ENCODE assay signal across 8 mouse cellular contexts in genomic region chr8:117772126-117772525, GRCm38 (mm10). TPM values are rescaled to one million over a fixed set of nuclear protein-coding genes. Genes with fewer than 3 reads are reported as not detected.
DNase-seq lines count a peak whose midpoint lies in the region; ATAC-seq lines count a peak whose summit lies in the region.

No protein-coding gene starts in this region.

- peak; percentile 33 to 39 for DNase-seq in B cell, adult 2 months
- peak; percentile 71 for DNase-seq in MEL-GATA-1-ER (ENCODE audit: extremely low read depth, low read depth)
- DNase-seq in embryo, embryonic 9.5 days (ENCODE audit: extremely low spot score), result peak; percentile 35
- peak; percentile 42 for DNase-seq in splenic B cell, adult 2 months (ENCODE audit: low read depth, low spot score)
- no peak for DNase-seq in Muller cell, postnatal 12 days (ENCODE audit: inconsistent ontology term)

- H3K4me1 ChIP-seq in intestine, embryonic 16.5 days (ENCODE audit: control insufficient read depth, insufficient read depth, low read length), result no peaks in the 10 kb centered on the region
- no peaks in the 10 kb centered on the region for H3K4me1 ChIP-seq in intestine, embryonic 15.5 days (replicated peaks)
- H3K4me1 ChIP-seq in liver, embryonic 12.5 days, result peaks cover 43% of the 10 kb centered on the region

- H3K27me3 ChIP-seq in intestine, embryonic 16.5 days (replicated peaks; ENCODE audit: control insufficient read depth, insufficient read depth, low read length), result no peaks in the 10 kb centered on the region
- H3K27me3 ChIP-seq in intestine, embryonic 15.5 days (replicated peaks), result no peaks in the 10 kb centered on the region
- 0 out of 2 replicates have a peak, but pooled peaks cover 3% of the 10 kb centered on the region for H3K27me3 ChIP-seq in liver, embryonic 12.5 days (replicated peaks)
- H3K27me3 ChIP-seq in splenic B cell, adult 2 months (ENCODE audit: control insufficient read depth, insufficient read depth, low read length, poor library complexity, severe bottlenecking), result no peaks in the 10 kb centered on the region

- WGBS in intestine, embryonic 16.5 days, result 77% methylated on average over 2 of the region's 2 CpGs
- 69% methylated on average over 2 of the region's 2 CpGs for WGBS in intestine, embryonic 15.5 days
- WGBS in liver, embryonic 12.5 days (ENCODE audit: insufficient replicate concordance), result 40% methylated on average over 2 of the region's 2 CpGs

- H3K4me3 ChIP-seq in intestine, embryonic 16.5 days (ENCODE audit: low read length), result no peak overlapping the region
- no peak overlapping the region for H3K4me3 ChIP-seq in intestine, embryonic 15.5 days (replicated peaks)
- H3K4me3 ChIP-seq in liver, embryonic 12.5 days, result no peak overlapping the region

- H3K9ac ChIP-seq in intestine, embryonic 16.5 days (ENCODE audit: low read depth, low read length), result no peak overlapping the region
- H3K9ac ChIP-seq in intestine, embryonic 15.5 days, result no peak overlapping the region
- H3K9ac ChIP-seq in liver, embryonic 12.5 days, result no peak overlapping the region

- H3K9me3 ChIP-seq in intestine, embryonic 16.5 days (ENCODE audit: control insufficient read depth, low read length), result no peaks in the 10 kb centered on the region
- no peaks in the 10 kb centered on the region for H3K9me3 ChIP-seq in intestine, embryonic 15.5 days
- H3K9me3 ChIP-seq in liver, embryonic 12.5 days (replicated peaks), result no peaks in the 10 kb centered on the region

- ATAC-seq in intestine, embryonic 16.5 days, result 0 out of 2 replicates have a peak, but pooled peaks have one; percentile 8
- ATAC-seq in intestine, embryonic 15.5 days, result no peak
- ATAC-seq in liver, embryonic 12.5 days, result peak; percentile 44; the same call in 1 of the 2 replicates

- H3K27ac ChIP-seq in intestine, embryonic 16.5 days (ENCODE audit: low read length), result no peak overlapping the region
- no peak overlapping the region for H3K27ac ChIP-seq in intestine, embryonic 15.5 days
- H3K27ac ChIP-seq in liver, embryonic 12.5 days, result peak overlapping the region; percentile 83

- no peaks in the 10 kb centered on the region for H3K36me3 ChIP-seq in intestine, embryonic 16.5 days (ENCODE audit: control insufficient read depth, insufficient read depth, low read length)
- no peaks in the 10 kb centered on the region for H3K36me3 ChIP-seq in intestine, embryonic 15.5 days
- H3K36me3 ChIP-seq in liver, embryonic 12.5 days, result no peaks in the 10 kb centered on the region
- H3K36me3 ChIP-seq in splenic B cell, adult 2 months (ENCODE audit: control insufficient read depth, insufficient read depth, low read length, poor library complexity, severe bottlenecking), result no peaks in the 10 kb centered on the region

- H3K4me2 ChIP-seq in intestine, embryonic 16.5 days (ENCODE audit: low read depth, low read length), result no peak overlapping the region
- H3K4me2 ChIP-seq in intestine, embryonic 15.5 days (replicated peaks), result no peak overlapping the region
- H3K4me2 ChIP-seq in liver, embryonic 12.5 days, result peak overlapping the region; percentile 50

RNA-seq across cellular contexts. Expression of gene Mphosph6, which starts 29.6 kb away (rescaled TPM):
- polyA plus RNA-seq in intestine, embryonic 16.5 days (2015; fragmentation: Nextera tagmentation; extraction: Ambion mirVana), result 40.0 and 43.4 TPM in 2 replicates
- polyA plus RNA-seq in intestine, embryonic 15.5 days (2015; fragmentation: Nextera tagmentation; extraction: Ambion mirVana), result 49.7 and 54.5 TPM in 2 replicates
- 48.8 and 50.0 TPM in 2 replicates for polyA plus RNA-seq in liver, embryonic 12.5 days (2016; fragmentation: Nextera tagmentation; extraction: Ambion mirVana)
